Mouse (Mus musculus): Measurements from ENCODE around the gene Actrt2. TPM values are rescaled to one million over a fixed set of nuclear protein-coding genes. Genes with fewer than 3 reads are reported as not detected.

The Actrt2 gene
- polyA plus RNA-seq, 1 experiment from 2014 or later = not detected

DNA sequence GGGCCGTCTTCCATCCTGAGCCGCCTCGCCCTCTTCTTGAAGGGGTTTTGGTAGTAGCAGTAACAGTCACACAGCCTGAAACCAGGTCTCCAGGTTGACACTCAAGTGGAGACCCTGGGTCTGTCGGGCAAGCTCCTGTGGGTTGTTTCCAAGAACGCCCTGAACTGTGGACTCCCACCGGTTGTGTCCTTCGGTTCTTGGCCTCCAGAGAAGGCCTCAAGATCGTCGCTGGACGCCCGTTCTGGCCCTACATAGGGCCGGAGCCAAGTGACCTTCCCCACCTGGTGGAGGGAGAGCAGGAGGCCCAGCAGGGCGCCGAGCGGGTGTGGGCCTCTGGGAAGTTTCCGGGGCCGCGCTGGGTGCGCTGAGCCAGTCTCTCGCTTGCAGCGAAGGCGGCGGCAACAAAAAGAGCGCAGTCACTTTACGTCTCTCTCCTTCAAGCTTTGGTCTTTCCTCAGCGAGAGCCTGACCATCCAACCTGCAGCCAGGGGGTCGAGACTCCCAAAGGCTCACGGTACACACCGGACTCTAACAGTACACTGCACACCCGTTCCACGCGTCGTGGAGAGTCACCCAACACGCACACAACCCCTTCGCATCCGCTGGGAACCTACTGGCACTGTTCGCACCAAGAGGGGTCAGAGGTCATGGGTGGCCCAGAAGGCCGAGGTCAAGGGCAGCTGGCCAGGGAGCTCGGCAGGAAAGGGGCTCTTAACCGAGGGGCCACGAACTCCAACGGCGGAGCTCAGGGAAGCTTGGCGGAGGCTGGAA lies 33.0 kb downstream of the Actrt2 start:
- H3K36me3 ChIP-seq (ENCODE audit: insufficient read depth, low read length) = no peaks in the 10 kb centered on the region
- H3K4me3 ChIP-seq (ENCODE audit: low read length) = peak overlapping the region; percentile 73
- H3K9me3 ChIP-seq (ENCODE audit: low read length) = no peaks in the 10 kb centered on the region
- peak overlapping the region; percentile 88 for H3K4me2 ChIP-seq (replicated peaks; ENCODE audit: low read depth, low read length)
- H3K27ac ChIP-seq (ENCODE audit: low read length) = peak overlapping the region; percentile 94
- no peak for ATAC-seq (ENCODE audit: low FRiP score, low TSS enrichment)
- H3K4me1 ChIP-seq (ENCODE audit: insufficient read depth, low read length) = peaks cover 26% of the 10 kb centered on the region
- 8% methylated on average over 44 of the region's 44 CpGs for WGBS
- H3K27me3 ChIP-seq (ENCODE audit: insufficient read depth, low read length) = peaks cover 98% of the 10 kb centered on the region
- peak overlapping the region; percentile 87 for H3K9ac ChIP-seq (replicated peaks; ENCODE audit: low read length)

DNA sequence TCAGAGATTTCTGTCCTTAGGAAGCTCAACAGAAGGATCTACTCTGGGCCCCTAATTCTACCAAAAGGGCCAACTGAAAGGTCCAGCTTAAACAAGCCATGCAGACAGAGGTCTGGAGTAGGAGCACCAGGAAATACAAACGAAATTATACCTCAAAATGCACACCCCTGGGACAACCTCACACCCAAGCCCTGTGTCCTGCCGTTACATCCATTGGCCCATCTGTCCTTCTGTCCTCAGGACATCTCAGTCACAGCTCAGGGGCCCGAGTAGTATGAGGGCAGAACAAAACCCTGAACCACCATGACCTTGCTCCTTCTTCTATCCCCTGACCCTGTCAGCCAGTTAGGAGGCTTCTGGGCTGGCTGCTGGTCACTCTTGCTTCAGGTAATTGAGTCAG lies 33.7 kb downstream of the Actrt2 start:
- peak overlapping the region; percentile 87 for H3K9ac ChIP-seq (replicated peaks; ENCODE audit: low read length)
- ATAC-seq (ENCODE audit: low FRiP score, low TSS enrichment) = no peak
- peak overlapping the region; percentile 88 for H3K4me2 ChIP-seq (replicated peaks; ENCODE audit: low read depth, low read length)
- H3K36me3 ChIP-seq (ENCODE audit: insufficient read depth, low read length) = no peaks in the 10 kb centered on the region
- WGBS = 35% methylated on average over 3 of the region's 3 CpGs
- H3K4me1 ChIP-seq (ENCODE audit: insufficient read depth, low read length) = peaks cover 26% of the 10 kb centered on the region
- peaks cover 98% of the 10 kb centered on the region for H3K27me3 ChIP-seq (ENCODE audit: insufficient read depth, low read length)
- peak overlapping the region; percentile 94 for H3K27ac ChIP-seq (ENCODE audit: low read length)
- peak overlapping the region; percentile 73 for H3K4me3 ChIP-seq (ENCODE audit: low read length)
- no peaks in the 10 kb centered on the region for H3K9me3 ChIP-seq (ENCODE audit: low read length)

DNA sequence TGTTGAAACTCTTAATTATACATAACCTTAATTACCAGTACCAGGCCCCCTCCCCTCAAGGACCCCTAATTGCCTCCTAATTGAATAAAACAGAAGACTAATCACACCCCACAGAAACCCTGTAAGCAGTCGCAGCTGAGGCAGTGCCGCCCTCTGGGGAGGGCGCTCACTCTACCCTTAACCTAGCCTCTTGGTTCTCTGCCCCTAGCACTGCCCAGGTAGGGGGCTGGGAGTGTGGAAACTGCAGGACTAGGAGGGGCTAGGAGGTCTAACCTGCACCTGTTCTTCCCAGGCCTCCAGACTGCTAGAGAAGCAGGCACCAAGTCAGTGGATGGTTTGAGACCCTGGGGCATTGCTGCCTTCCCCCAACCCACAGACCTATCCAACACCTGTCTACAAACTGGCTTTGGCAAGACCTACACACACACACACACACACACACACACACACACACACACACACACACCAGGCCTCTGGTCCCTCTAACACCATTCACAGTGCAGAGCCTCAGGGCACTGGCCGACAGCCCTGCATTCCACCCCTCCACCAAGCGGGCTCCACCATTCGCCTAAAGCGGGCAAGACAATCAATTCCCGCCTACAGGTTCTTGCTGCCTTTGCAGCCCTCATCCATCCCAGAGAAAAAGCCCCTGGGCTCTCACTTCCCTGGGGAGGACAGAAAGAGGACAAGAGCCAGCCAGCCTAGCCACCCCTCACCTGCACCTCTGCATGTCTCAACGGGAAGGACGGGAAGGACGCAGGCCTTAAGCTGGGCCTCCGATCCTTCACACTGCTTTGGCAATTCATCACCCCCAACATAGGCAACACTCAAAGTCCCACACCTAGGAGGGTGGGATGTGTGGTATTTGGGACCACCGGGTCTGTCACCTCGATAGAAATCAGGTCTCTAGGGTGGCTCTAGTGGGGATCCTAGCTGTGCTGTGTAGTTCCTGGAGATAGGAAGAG lies 34.6 kb downstream of the Actrt2 start:
- Histone ChIP-seq H3K9me3 (ENCODE audit: low read length) (no peaks in the 10 kb centered on the region), H3K4me2 (replicated peaks; ENCODE audit: low read depth, low read length) (peak overlapping the region; percentile 88), H3K9ac (replicated peaks; ENCODE audit: low read length) (peak overlapping the region; percentile 87), H3K4me3 (ENCODE audit: low read length) (peak overlapping the region; percentile 73), H3K4me1 (ENCODE audit: insufficient read depth, low read length) (peaks cover 26% of the 10 kb centered on the region), H3K36me3 (ENCODE audit: insufficient read depth, low read length) (no peaks in the 10 kb centered on the region), H3K27ac (ENCODE audit: low read length) (peak overlapping the region; percentile 94), H3K27me3 (ENCODE audit: insufficient read depth, low read length) (peaks cover 98% of the 10 kb centered on the region)
- no peak for ATAC-seq (ENCODE audit: low FRiP score, low TSS enrichment)
- WGBS = 41% methylated on average over 14 of the region's 14 CpGs

DNA sequence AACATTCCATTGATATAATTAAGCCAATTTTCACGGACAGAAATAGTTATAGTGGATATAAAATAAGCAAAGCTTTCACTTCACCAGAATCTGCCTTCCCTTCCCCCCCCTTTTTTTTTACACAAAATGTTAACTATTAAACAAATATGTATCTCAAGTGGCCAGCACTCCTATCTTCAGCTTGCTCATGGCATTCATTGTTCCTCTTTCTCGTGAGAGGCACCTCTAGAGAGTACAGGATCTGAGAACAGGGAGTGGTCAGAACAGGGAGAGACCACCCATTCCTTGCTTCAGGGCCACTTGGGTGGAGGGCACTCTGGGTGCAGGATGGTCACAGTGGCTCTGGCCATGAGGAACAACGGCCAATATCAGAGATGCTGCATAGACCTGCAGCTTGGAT lies 36.9 kb downstream of the Actrt2 start:
- Histone ChIP-seq H3K9ac (replicated peaks; ENCODE audit: low read length) (no peak overlapping the region), H3K27ac (ENCODE audit: low read length) (no peak overlapping the region), H3K27me3 (ENCODE audit: insufficient read depth, low read length) (peaks cover 95% of the 10 kb centered on the region), H3K4me2 (replicated peaks; ENCODE audit: low read depth, low read length) (peak overlapping the region; percentile 88), H3K4me3 (ENCODE audit: low read length) (no peak overlapping the region), H3K9me3 (ENCODE audit: low read length) (no peaks in the 10 kb centered on the region), H3K36me3 (ENCODE audit: insufficient read depth, low read length) (no peaks in the 10 kb centered on the region), H3K4me1 (ENCODE audit: insufficient read depth, low read length) (peaks cover 21% of the 10 kb centered on the region)
- no peak for ATAC-seq (ENCODE audit: low FRiP score, low TSS enrichment)
- 42% methylated on average over 3 of the region's 3 CpGs for WGBS

DNA sequence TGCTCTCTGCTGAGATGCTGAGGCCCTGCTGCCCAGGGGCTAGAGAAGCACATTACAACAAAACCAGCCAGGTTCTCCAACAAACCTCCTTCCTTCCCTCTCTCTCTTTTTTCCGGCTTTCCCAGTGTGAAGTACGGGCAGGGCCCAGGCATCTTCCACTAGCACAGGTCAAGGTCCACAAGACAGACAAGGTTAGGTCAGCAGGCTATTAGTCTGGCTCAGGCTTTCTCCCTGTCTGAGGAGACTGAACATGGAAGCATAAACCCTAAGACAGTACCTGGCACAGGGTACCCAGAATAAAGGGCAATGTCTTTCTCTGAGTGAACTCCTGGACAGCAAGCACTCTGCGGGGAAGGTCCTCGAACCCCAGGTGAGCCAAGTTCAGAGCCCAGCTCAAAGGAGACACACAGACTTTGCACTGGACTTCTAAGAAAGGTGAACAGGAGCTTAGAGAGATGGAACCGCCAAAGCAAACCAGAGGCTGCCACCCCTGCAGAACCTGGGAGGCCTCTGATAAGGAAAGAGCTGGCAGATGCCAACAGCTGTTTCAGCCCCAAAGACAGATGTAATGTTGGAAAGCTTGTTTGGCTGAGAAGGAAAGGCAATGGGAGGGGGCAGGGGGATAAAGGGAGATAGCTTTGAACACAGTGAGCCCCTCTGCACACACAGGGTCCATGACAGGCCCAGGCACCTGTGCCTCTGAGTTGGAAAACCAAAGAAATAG lies 40.1 kb downstream of the Actrt2 start:
- 79% methylated on average over 5 of the region's 5 CpGs for WGBS
- H3K27ac ChIP-seq (ENCODE audit: low read length) = no peak overlapping the region
- no peak overlapping the region; the same call in 1 of the 2 replicates for H3K9ac ChIP-seq (replicated peaks; ENCODE audit: low read length)
- ATAC-seq (ENCODE audit: low FRiP score, low TSS enrichment) = no peak
- no peaks in the 10 kb centered on the region for H3K36me3 ChIP-seq (ENCODE audit: insufficient read depth, low read length)
- no peak overlapping the region for H3K4me3 ChIP-seq (ENCODE audit: low read length)
- H3K4me2 ChIP-seq (replicated peaks; ENCODE audit: low read depth, low read length) = no peak overlapping the region
- no peaks in the 10 kb centered on the region for H3K9me3 ChIP-seq (ENCODE audit: low read length)
- peaks cover 90% of the 10 kb centered on the region for H3K27me3 ChIP-seq (ENCODE audit: insufficient read depth, low read length)
- H3K4me1 ChIP-seq (ENCODE audit: insufficient read depth, low read length) = peaks cover 22% of the 10 kb centered on the region

DNA sequence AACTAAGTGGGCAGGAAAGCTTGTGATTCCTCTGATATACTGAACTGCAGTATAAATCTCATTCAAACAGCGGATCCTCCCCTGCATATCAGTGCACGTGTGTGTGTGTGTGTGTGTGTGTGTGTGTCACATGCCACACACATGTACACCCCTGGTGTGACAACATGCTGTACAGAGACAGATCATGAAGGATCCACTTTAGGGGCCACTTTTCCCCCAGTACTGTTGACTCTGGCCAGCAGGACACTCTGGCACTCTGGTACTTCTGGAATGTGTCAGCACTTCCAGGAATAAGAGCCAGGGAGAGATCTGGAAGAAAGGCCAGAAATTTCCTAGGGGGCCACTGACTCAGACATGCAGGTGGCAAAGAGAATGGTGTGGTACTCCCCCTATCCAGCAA lies 41.4 kb downstream of the Actrt2 start:
- 86% methylated on average over 2 of the region's 2 CpGs for WGBS
- Histone ChIP-seq H3K27ac (ENCODE audit: low read length) (no peak overlapping the region), H3K4me1 (ENCODE audit: insufficient read depth, low read length) (peaks cover 18% of the 10 kb centered on the region), H3K27me3 (ENCODE audit: insufficient read depth, low read length) (peaks cover 80% of the 10 kb centered on the region), H3K9ac (replicated peaks; ENCODE audit: low read length) (no peak overlapping the region), H3K4me2 (replicated peaks; ENCODE audit: low read depth, low read length) (no peak overlapping the region), H3K4me3 (ENCODE audit: low read length) (no peak overlapping the region), H3K36me3 (ENCODE audit: insufficient read depth, low read length) (no peaks in the 10 kb centered on the region), H3K9me3 (ENCODE audit: low read length) (no peaks in the 10 kb centered on the region)
- ATAC-seq (ENCODE audit: low FRiP score, low TSS enrichment) = no peak

DNA sequence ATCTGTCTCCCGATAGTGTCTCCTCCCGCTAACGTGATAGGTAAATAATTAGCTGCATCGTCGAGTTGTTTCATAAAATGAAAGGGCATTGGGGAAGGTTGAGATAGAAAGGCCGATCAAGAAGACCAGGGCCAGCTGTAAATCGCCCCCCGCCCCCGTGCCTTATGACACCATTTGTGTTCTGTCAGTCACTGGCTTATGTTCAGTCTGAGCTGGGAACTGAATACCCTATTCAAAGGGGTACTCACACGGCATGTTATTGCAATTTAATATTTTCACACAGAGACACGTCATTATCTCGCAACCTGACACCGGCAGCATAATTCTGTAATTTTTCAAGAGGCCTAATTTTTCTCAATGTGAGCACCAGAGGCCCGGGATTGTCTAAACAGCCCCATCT lies 42.0 kb downstream of the Actrt2 start:
- 0 out of 2 replicates have a peak overlapping the region, but pooled peaks have one; percentile 14 for H3K9ac ChIP-seq (replicated peaks; ENCODE audit: low read length)
- H3K9me3 ChIP-seq (ENCODE audit: low read length) = no peaks in the 10 kb centered on the region
- H3K4me1 ChIP-seq (ENCODE audit: insufficient read depth, low read length) = peaks cover 18% of the 10 kb centered on the region
- no peak for ATAC-seq (ENCODE audit: low FRiP score, low TSS enrichment)
- peaks cover 74% of the 10 kb centered on the region for H3K27me3 ChIP-seq (ENCODE audit: insufficient read depth, low read length)
- no peak overlapping the region for H3K27ac ChIP-seq (ENCODE audit: low read length)
- no peaks in the 10 kb centered on the region for H3K36me3 ChIP-seq (ENCODE audit: insufficient read depth, low read length)
- no peak overlapping the region for H3K4me3 ChIP-seq (ENCODE audit: low read length)
- H3K4me2 ChIP-seq (replicated peaks; ENCODE audit: low read depth, low read length) = no peak overlapping the region
- WGBS = 49% methylated on average over 14 of the region's 14 CpGs

DNA sequence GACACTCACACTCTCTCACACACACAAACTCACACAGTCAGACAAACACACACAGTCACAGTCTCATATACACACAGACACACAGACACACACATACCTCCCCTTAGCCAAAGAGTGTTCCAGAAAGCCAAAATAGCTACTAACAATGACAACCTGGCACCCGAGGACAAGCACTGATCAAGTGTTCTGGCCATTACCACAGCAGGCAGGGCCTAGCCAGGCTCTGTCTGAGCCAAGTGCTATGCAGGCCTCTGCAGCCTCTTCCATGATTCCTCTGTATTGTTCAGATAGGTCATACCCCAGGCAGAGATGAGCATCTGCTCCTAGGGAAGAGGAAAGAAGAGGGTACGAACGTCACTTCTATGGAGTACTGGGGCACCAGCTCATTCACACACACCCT lies 44.4 kb downstream of the Actrt2 start:
- H3K9ac ChIP-seq (replicated peaks; ENCODE audit: low read length) = no peak overlapping the region
- H3K4me2 ChIP-seq (replicated peaks; ENCODE audit: low read depth, low read length) = no peak overlapping the region
- peaks cover 50% of the 10 kb centered on the region for H3K27me3 ChIP-seq (ENCODE audit: insufficient read depth, low read length)
- no peak overlapping the region for H3K27ac ChIP-seq (ENCODE audit: low read length)
- 86% methylated on average over 3 of the region's 3 CpGs for WGBS
- ATAC-seq (ENCODE audit: low FRiP score, low TSS enrichment) = no peak
- no peak overlapping the region for H3K4me3 ChIP-seq (ENCODE audit: low read length)
- peaks cover 18% of the 10 kb centered on the region for H3K4me1 ChIP-seq (ENCODE audit: insufficient read depth, low read length)
- no peaks in the 10 kb centered on the region for H3K36me3 ChIP-seq (ENCODE audit: insufficient read depth, low read length)
- H3K9me3 ChIP-seq (ENCODE audit: low read length) = no peaks in the 10 kb centered on the region

DNA sequence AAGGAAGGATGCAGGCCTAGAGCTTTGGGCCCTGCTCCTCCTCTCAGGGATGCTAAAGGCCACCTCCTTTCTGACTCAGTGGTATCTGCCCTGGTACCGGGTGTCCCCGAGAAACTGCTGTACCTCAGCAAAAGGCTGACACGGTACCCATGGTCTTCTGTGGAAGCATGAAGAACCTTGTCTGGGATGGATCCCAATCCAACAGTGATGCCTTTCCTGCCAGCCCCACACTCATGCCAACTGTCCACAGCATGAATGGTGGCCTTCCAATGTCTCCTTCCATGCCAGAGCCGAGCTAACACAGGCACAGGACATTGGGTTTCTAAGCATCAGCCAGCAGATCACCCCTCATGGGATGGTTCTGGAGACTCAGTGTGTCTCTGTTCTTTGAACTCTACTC lies 45.1 kb downstream of the Actrt2 start:
- H3K4me1 ChIP-seq (ENCODE audit: insufficient read depth, low read length) = peaks cover 15% of the 10 kb centered on the region
- WGBS = 85% methylated on average over 4 of the region's 4 CpGs
- H3K27ac ChIP-seq (ENCODE audit: low read length) = no peak overlapping the region
- peaks cover 42% of the 10 kb centered on the region for H3K27me3 ChIP-seq (ENCODE audit: insufficient read depth, low read length)
- ATAC-seq (ENCODE audit: low FRiP score, low TSS enrichment) = no peak
- H3K4me3 ChIP-seq (ENCODE audit: low read length) = no peak overlapping the region
- no peak overlapping the region for H3K9ac ChIP-seq (replicated peaks; ENCODE audit: low read length)
- H3K9me3 ChIP-seq (ENCODE audit: low read length) = no peaks in the 10 kb centered on the region
- H3K4me2 ChIP-seq (replicated peaks; ENCODE audit: low read depth, low read length) = no peak overlapping the region
- H3K36me3 ChIP-seq (ENCODE audit: insufficient read depth, low read length) = no peaks in the 10 kb centered on the region

Data from kidney, embryonic 16.5 days (tissue).